Mouse (Mus musculus) lung, postnatal 4 days (tissue): ENCODE measurements around the gene Fkbp5.
A peak's percentile ranks its signal among the peaks of the same experiment; 100 is the strongest.
"Not testable (repeated sequence)": the region's sequence is repeated elsewhere in the genome, so short reads cannot be mapped to it uniquely, and the experiment has no call there.

Experiments
- DNase-seq, 2 experiments: peaks; one replicate each; pipeline ENCODE4 v3.0.0; 2021

The Fkbp5 gene

DNA sequence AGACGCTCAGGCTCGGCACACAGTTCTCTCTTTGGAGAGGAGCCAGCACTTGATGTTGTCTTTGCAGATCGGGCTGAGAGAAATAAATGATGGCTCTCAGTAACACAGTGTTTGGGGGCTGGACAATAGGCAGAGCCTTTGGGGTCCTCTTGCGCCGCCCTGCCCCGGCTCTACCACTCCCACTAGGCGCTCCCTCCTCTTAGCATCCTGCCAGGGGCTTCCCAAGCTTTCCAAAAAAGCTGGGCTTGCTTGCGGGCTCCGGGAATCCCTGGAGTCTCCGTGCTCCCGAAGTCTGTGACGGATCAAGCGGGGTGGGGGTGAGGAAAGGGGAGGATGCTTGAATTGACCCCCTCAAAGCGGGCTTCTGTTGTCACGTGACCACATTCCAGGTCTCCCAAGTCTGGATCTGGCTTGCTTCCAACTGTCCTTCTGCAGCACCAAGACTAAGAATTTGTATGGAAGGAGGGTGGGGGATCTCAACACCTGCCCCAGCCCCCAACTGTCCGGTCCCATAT, at the start of gene Fkbp5:
Fkbp5 (minus strand) TSS at position 87 of the 515 bp plus-strand sequence.
- peak; percentile 61 to 84 for DNase-seq

DNA sequence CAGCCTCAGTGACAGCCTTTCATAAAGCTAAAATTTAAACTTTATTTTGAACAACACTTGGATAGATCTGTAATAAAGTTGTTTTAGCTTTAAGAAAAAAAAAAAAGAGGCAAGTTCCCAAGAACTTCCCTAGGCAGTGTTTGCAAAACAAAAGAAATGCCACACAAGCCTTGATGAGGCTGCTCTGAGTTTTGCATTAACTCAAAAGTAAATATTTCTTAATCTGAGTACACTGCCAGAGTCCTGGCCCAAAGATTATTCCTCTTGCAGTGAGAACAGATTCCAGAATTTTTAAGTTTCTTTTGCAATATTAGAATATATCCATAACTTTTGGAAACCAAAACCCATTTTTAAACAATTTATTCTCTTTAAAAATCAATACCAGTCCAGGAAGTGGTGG, 47.9 kb upstream of the Fkbp5 start:
- DNase-seq = no peak

DNA sequence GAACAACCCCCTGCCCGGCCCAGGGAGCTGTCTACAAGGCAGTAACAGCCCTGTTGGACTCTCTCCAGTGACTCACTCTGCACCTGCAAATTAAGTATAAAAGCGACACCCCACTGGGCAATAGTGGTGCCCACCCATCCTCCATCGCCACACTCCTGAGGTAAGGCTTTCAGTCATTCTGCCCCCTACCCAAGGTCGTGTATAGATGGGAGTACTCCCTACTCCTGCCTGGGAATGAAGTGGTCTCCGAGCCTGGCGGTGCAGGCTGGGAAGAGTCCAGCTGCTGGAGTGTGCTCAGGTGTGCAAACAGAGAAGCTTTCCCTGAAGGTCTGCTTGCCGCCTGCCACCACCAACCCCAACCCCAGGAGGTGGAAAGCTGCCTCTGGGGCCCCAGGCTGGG, 44.3 kb upstream of the Fkbp5 start:
- peak; percentile 10 to 39 for DNase-seq

DNA sequence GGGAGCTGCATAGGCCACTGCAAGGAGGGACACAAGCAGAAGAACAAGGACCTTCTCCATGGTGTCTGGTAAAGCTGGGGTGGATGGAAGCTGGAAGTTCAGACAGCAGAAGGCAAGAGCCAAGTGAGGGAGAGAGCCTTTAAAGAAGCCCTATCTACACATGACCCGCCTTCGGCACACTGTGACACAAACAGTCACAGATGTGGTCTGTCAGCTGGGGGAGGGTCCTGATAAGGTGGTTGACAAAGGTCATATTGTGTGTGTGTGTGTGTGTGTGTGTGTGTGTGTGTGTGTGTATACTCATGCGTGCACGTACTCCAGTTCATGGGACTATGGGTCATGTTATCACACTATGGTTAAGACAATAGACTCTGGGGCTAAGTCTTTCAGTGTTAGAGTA, 43.3 kb upstream of the Fkbp5 start, which contains the start of gene Clps:
Clps (minus strand) TSS at position 169 of the 400 bp plus-strand sequence.
- no peak for DNase-seq

DNA sequence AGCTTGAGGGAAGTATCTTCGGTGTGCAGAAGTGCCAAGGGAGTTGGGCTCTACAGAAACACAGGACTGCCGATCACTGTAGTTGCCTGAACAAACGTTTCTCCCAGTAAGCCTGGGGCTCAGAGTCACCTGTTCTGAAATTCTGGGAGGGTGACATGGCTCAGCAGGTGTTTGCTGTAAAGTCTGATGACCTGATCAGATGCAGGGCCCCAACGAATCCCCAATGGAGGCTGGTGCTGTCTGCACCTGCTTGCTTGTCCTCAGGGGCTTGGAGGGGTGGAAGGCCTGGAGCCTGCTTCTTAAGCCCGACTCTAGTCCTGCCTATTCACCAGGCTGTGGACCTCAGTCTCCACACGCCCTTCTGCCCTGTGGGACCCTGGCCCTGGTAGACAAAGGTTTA, 40.4 kb upstream of the Fkbp5 start:
- DNase-seq = no peak

DNA sequence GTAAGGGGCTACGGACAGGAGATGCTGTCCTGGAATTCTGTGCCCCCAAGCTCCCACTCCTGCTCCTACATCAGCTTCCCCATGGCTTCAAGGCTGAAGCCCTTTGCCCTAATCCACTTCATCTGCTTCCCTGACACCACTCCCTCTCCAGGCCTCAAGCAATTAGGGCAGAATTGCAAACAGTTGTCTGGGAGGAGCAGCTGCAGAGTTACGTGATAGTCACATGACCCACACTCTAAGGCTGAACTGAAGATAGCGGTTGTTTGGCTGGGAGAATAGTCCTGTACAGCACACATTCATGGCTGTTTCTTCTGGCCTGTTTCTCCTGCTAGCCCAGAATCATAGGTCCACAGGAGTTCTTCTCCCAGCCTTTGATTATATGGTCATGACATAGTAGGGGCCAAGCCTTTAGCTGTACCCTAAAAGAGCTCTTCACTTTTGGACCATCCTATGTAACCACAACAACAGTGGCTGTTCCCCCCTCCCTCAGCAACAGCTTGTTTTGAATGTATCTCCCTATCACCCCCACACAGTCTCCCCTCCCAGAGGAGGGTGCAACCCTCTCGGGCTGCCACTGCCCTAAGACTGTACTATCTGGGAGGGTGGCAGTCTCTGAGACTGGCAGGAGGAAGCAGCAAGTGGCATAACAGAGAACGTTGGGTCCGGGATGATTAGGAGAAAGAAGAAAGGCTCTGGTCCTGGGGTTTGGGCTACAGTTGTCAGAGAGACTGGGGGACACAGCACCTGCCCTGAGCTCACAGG, 39.5 kb upstream of the Fkbp5 start:
- DNase-seq = no peak

DNA sequence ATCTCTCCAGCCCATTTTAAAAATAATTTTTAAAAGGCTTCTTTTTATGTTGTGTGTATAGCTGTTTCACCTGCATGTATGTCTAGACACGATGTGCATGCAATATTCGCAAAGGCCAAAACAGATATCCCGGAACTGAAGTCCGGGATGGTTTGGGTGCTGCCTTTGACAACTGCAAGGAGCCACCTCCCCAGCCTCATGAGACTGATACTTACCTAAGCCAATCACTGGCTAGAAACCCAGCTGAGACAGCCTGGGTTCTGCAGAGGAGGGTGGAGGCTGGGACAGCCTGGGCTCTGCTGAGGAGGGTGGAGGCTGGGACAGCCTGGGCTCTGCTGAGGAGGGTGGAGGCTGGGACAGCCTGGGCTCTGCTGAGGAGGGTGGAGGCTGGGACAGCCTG, 36.7 kb upstream of the Fkbp5 start:
- DNase-seq = not testable (repeated sequence)

DNA sequence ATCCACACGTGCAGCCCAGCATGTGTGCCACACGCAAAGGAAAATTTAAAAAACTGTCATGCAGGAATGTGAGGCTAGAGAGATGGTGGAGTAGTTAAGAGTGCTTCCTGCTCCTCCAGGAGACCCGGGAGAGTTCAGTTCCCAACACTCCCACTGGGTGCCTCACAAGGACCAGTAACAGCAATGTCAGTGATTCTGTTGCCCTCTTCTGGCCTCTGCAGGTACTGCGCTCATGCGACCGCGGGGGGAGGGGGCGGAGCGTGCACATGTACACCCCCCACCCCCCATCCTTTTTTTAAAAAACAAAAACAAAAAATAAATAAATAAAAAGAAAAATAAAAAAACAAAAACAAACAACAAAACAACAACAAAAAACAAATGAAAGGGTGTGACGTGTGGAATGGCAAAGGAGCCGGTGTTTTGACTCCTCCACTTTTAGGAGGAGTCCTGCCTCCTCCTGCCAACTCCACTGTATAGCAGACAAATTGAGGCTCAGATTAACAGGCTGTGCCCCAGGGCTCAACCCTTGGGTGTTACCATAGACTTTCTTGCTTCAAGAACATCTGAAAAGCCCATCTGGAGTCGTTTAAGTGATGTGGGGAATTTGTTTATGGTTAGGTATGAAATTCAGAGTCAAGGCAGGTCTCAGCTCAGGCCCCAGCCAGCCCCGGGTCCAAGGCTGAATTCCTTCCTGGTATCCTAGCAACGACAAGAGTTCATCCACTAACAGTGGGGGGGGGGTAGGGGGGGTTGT, 35.9 kb upstream of the Fkbp5 start:
- DNase-seq = peak; percentile 76 to 87

DNA sequence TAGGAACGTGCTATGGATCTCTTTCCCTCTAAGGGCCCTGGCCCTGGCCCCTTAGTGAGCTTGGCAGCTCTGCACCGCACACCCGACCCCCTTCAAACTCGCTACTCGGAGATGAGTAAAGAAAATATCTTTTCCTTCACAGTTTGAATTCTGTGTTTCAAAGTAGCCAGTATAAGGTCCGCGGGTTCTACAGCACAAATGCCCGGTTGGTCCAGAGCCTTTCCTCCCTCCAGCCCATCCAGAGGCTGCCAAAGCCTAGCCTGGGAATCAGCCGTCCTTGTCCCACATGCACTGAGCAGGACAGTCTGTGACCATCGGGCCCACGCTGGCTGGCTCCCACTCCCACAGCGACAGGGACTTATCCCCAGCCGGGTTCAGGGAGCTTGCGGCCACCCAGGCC, 31.8 kb upstream of the Fkbp5 start, which contains the start of gene Clpsl2:
Clpsl2 (plus strand) TSS at position 301 of the 400 bp plus-strand sequence.
- DNase-seq = no peak

DNA sequence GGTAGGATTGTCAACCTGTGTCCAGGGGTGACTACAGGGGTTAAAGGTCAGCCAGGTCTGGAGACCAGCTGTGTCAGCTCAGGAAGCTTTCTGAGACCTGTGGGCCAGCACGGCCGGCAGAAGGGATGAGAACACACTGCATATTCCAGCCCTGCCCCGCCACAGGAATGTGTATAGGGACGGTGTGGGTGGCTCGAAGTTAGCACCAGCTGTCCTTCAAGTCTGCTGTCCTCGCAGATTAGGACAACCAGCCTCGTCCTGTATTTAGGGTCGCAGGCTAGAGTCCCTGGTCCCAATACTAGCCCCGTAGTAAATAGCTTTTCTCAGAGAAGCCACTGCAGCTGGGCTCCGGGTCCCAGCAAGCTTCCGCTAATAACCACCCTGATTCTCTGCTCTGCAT, 31.2 kb upstream of the Fkbp5 start:
- DNase-seq = no peak

DNA sequence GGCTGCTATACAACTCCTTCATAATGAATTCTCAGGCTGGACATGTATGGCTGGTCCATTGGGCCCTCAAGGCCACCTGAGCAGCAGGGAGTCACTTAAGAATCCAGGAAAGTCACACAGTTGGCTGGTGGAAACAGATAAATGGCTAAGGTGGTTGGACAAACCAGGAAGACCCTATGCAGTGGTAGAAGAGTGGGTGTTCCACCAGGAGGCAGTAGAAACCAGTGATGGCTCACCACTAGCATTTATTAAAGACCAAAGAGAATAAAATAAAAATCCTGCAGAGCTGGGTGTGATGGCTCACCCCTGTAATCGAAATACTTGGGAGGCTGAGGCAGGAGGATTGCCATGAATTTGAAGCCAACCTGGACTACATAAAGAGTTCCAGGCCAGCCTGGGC, 29.6 kb upstream of the Fkbp5 start:
- peak in 1 of 2 experiments; percentile 19 for DNase-seq

DNA sequence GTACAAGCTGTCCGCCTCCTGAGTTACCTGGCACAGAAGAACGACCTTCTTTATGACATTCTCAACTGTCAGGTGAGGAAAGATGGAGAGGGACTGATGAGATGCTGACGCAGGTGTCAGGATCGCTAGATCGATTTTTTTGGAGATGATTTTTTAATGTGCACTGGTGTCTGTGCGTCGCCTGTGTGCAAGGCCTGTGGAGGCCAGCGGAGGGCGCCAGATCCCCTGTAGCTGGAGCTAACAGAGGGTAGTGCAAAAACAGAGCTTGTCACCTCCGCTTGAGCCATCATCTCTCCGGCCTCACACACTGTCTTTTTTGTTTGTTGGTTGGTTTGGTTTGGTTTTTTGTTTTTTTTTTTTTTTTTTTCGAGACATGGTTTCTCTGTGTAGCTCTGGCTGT, 20.6 kb upstream of the Fkbp5 start:
- no peak for DNase-seq

DNA sequence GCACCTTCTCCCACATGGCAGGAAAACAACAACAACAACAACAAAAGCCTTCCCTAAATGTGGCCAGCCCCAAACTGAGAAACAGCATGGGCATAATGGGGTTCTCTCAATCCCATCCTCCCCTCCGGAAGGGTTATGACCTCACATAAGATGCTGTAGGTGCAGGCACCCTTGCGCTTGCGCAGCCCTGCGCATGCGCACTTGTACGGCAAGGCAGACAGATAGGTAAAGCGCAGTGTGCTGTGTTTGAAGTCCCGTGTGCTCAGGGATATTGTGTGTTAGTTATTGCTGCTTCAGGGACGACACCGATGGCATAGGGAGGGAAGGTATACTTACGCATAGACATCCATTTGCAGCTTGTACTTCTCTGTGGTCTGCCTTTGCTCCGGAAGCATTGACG, 16.0 kb upstream of the Fkbp5 start:
- DNase-seq = no peak

DNA sequence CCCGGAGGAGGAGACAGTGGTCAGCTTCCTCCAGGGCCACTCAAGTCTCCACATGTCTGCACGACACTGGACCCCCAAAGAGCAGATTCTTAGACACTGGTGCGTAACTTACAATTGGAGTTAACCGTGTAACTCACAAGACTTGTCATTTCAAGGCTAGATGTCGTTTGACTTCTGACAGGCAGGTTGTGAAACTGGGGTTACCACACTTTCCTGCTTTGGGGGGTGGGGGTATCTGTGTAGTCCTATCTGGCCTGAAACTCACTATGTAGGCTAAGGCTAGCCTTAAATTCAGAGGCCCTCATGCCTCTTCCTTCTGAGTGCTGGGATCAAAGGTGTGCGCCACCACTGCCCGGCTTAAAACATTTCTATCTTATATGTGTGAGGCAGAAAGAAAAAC, 15.2 kb upstream of the Fkbp5 start:
- no peak for DNase-seq

DNA sequence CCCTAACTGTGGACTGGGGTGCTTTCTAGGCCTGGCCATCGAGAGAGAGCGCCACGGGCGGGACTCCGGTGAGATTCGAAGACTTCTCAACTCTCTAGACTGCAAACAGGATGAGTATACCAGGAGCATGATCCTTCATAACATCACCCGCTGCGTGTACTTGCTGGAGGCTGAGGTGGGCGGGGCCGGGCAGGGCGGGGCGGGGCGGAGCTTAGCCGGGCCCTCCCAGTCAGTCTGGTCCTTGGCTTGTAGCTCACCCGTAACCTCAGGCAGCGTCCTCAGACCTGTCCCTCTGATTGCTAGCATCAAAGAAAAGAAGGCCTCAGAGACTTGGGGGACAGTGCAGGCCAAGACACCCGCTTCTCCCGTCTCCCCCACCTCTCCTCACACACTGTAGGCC, 14.6 kb upstream of the Fkbp5 start:
- no peak for DNase-seq

DNA sequence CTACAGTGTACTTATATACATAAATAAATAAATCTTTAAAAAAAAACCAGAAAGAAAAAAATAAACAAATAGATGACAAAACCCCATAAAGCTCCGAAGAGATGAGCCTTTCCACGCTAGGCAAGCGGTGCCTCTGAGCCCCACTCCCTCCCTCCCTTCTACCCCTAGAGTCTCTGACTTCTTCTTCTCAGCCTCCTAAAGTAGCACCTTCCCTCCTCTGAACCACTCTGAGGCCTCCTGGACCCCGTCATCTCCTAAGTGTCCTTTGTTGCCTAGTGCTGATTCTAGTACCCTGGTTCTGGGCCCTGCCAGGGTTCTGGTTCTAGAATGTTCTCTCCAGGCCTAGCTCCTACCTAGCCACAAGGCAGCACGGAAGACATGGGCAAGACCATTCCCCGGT, 13.2 kb upstream of the Fkbp5 start, which contains the start of gene Armc12:
Armc12 (plus strand) TSS at position 301 of the 400 bp plus-strand sequence.
- no peak for DNase-seq

DNA sequence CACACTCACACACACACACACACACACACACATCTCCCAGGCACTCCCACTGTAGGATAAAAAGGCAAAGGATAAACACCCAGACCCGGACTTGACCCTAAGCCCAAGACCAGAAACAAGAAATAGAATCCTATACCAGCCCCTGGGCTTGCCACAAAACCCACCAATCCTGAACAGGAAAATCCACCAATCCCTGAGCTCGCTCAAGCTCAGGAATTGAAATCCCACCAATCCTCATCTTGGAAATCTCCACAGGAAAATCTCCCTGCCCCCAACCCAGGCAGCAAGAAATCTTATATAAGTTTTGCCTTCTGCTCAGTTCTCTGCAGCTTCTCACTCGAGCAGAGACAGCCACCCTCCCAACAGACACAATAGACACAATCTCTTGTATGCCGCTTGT, 11.8 kb upstream of the Fkbp5 start:
- no peak for DNase-seq

DNA sequence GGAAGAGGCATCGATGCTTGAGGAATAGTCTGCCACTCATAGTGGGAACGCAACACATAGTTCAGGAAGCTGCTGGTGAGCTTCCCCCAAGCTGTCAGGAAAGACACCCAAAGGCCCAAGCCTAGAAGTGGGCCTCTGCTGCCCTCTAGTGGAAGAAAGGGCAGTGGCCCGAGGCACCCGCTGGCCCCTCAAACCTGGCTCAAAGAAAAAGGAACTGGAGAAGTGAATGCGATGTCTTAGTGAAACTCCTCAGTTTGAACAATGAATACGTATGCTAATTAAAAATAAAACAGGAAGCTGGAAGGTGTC, 10.7 kb upstream of the Fkbp5 start:
- peak; percentile 82 to 90 for DNase-seq

DNA sequence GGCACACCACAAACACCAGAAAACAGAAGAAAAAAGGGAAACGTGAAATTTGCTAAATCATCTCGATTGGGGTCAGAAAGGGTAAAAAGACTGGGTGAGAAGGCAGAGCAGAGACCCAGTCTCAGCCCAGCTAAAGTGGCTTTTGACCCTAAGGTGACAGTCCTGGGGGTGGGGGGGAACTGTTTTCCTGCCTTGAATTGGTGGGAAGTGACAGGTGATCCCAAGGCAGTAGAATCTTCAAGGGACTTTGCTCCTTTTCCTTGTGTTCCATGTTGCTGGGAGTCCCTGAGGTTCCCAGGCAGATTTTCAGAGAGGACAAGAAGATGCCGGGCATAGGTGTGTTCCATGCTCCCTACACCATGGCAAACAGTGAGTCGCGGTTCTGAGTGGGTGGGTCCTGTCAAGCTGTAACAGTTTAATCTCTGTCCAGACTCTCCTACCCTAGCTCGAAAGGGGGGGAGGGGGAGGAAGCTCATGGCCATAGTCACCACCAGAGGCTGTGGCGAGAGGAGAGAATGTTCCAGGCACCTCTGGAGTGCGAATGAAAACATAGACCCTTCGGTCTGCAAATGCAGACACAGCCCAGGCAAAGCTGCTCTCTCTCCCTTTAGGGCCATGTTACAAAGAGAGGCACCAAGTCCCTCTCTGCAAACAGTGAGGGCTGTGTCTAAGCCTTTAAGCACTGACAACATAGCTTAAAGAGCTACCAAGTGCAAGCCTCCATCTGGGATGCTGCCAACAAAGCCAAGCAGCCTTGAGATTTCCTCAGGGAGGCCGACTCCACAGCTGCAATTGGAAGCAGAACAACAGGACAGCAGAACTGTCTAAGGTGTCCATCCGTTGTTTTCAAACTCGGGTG, 10.1 kb upstream of the Fkbp5 start:
- DNase-seq = peak in 1 of 2 experiments; percentile 12

DNA sequence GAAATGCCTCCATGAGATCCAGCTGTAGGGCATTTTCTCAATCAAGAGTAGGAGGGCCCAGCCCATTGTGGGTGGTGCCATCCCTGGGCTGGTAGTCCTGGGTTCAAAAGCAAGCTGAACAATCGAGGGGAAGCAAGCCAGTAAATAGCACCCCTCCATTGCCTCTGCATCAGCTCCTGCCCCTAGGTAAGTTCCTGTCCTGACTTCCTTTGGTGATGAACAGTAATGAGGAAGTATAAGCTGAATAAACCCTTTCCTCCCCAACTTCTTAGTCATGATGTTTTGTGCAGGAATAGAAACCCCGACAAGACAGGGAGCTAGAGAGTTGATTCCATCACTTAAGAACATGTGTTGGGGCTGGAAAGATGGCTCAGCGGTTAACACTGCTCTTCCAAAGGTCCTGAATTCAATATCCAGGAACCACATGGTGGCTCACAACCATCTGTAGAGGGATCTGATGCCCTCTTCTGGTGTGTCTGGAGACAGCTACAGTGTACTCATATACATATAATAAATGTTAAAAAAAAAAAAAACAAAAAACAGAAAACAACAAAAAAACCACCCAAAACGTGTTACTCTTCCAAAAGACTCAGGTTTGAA, 7.6 kb upstream of the Fkbp5 start:
- no peak for DNase-seq

DNA sequence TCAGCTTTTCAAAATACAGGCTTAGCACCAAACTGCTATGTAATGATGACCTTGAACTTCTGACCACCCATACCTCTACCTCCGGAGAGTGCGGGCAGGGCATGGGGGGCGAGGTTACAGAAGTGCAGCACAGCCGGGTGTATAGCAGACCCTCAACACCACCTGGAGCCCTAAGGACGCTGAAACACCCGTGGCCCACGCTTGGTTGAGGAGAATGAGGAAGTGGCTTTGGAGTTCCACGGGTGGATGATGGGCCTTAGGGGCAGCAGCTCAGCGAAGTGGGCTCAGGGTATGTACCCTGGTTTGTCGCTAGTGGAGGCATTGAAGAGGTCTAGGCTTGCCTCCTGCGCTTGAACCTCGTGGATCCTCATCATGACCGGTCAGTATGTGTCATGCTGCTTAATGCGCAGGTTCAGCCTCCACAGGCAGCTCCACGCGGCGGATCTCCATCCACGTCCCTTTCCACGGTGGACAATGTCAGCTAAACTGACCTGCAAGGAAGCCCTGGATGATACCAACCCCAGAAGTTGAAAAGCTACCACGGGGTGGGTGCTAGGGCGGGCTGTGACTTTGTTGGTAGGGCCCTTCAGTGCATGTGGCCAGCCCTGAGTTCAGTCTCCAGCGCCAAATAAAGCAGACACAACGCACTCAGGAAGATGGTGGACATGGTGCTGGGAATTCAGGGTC, 6.8 kb upstream of the Fkbp5 start:
- no peak for DNase-seq
